Mouse (Mus musculus) stomach, embryonic 16.5 days (tissue): Measurements from ENCODE around the gene Mtx1. TPM values are rescaled to one million over a fixed set of nuclear protein-coding genes. Genes with fewer than 3 reads are reported as not detected.
A peak's percentile ranks its signal among the peaks of the same experiment; 100 is the strongest.

Experiments used
- ATAC-seq: fragments of 200-750 bp; cut with Nextera tagmentation; 2 replicates; pipeline ENCODE4 v1.8.0; 2017; ENCODE audit warnings: moderate number of reproducible peaks, moderate TSS enrichment; ENCODE audit not compliant: insufficient read depth, low FRiP score
- H3K27ac ChIP-seq: fragments of 300-500 bp; sonication (generic); 2 replicates; pipeline ENCODE4 v1.5.1; 2014; ENCODE audit warnings: low read length
- H3K27me3 ChIP-seq: fragments of 300-500 bp; sonication (generic); 2 replicates; pipeline ENCODE4 v1.6.1; 2014; ENCODE audit warnings: low read length, control low read depth, mixed read lengths; ENCODE audit not compliant: control insufficient read depth, insufficient read depth
- H3K36me3 ChIP-seq: fragments of 300-500 bp; sonication (generic); 2 replicates; pipeline ENCODE4 v1.6.1; 2014; ENCODE audit warnings: low read length; ENCODE audit not compliant: control insufficient read depth, insufficient read depth
- H3K4me1 ChIP-seq: fragments of 300-500 bp; sonication (generic); 2 replicates; pipeline ENCODE4 v1.6.1; 2014; ENCODE audit warnings: low read length, control low read depth, mixed read lengths; ENCODE audit not compliant: control insufficient read depth, insufficient read depth
- H3K4me2 ChIP-seq: fragments of 300-500 bp; sonication (generic); 2 replicates; pipeline ENCODE4 v1.6.1; 2014; ENCODE audit warnings: low read depth, low read length, mixed read lengths
- H3K4me3 ChIP-seq: fragments of 300-500 bp; sonication (generic); replicated peaks from 2 replicates; pipeline ENCODE4 v1.5.1; 2014; ENCODE audit warnings: mild to moderate bottlenecking, low read length
- H3K9ac ChIP-seq: fragments of 300-500 bp; sonication (generic); 2 replicates; pipeline ENCODE4 v1.6.1; 2014; ENCODE audit warnings: low read length
- H3K9me3 ChIP-seq: fragments of 300-500 bp; sonication (generic); replicated peaks from 2 replicates; pipeline ENCODE4 v1.6.1; 2016; ENCODE audit warnings: low read length, control low read depth; ENCODE audit not compliant: control insufficient read depth
- WGBS: fragments of 180-500 bp; shearing (Covaris S2); extraction: QIAGEN DNeasy Blood & Tissue Kit; methylation state at CpG from one replicate; pipeline ENCODE4 v1.1.7; 2014; 5-methylcytosine and 5-hydroxymethylcytosine counted together
- polyA plus RNA-seq: library from polyadenylated mRNA; unstranded; fragments of >200 nt; fragmentation: Nextera tagmentation; extraction: Ambion mirVana; gene quantifications from 2 replicates; pipeline ENCODE4 v1.2.1, GENCODE M21; 2015

Mtx1 gene
- polyA plus RNA-seq, 1 experiment from 2014 or later, result 177 TPM

DNA sequence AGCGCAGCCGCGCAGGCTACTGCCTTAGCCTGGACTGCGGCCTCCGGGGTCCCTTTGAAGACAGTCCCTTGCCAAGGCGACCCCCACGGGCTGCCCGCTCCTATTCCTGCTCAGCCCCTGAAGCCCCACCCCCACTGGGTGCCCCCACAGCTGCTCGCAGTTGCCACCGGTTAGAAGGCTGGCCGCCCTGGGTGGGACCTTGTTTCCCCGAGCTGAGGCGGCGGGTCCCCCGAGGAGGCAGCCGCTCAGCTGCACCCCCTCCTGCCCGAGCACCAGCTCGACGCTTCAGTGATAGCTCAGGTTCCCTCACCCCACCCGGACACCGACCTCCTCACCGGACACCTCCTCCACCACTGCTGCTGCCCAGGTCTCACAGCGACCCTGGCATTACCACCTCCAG lies 39.7 kb downstream of the Mtx1 start:
- no peak overlapping the region for H3K4me2 ChIP-seq
- no peaks in the 10 kb centered on the region for H3K36me3 ChIP-seq
- H3K27me3 ChIP-seq, result no peaks in the 10 kb centered on the region
- 54% methylated on average over 23 of the region's 23 CpGs for WGBS
- no peak for ATAC-seq
- H3K4me1 ChIP-seq, result peaks cover 15% of the 10 kb centered on the region
- H3K9me3 ChIP-seq, result no peaks in the 10 kb centered on the region
- no peak overlapping the region for H3K27ac ChIP-seq
- 0 out of 2 replicates have a peak overlapping the region, but pooled peaks have one; percentile 25 for H3K9ac ChIP-seq
- H3K4me3 ChIP-seq, result no peak overlapping the region

- H3K4me3 ChIP-seq, result peak overlapping the region; percentile 66
- H3K9me3 ChIP-seq, result no peaks in the 10 kb centered on the region
- 79% methylated on average over 6 of the region's 6 CpGs for WGBS
- ATAC-seq, result no peak
- H3K36me3 ChIP-seq, result peaks cover 6% of the 10 kb centered on the region; the same call in 1 of the 2 replicates
- H3K27me3 ChIP-seq, result no peaks in the 10 kb centered on the region
- no peak overlapping the region for H3K27ac ChIP-seq
- peaks cover 18% of the 10 kb centered on the region for H3K4me1 ChIP-seq
- H3K9ac ChIP-seq, result peak overlapping the region; percentile 88
- H3K4me2 ChIP-seq, result peak overlapping the region; percentile 97
These were observed 43.0 kb downstream of the Mtx1 start for GRCm38 (mm10) chr3:89183959-89184315.

GRCm38 (mm10) chr3:89183058-89183958 lies 43.6 kb downstream of the Mtx1 start, which contains the start of gene Fam189b:
TSS of gene Fam189b (plus strand) at chr3:89183143.
- Histone ChIP-seq H3K4me3 (peak within 1 kb of the TSS; percentile 66), H3K27me3 (no peaks in the 10 kb centered on the region), H3K9me3 (no peaks in the 10 kb centered on the region), H3K4me1 (peaks cover 24% of the 10 kb centered on the region), H3K4me2 (peak within 1 kb of the TSS; percentile 97), H3K27ac (peak within 1 kb of the TSS; percentile 61), H3K36me3 (peaks cover 6% of the 10 kb centered on the region; the same call in 1 of the 2 replicates), H3K9ac (peak within 1 kb of the TSS; percentile 88)
- peak; percentile 96 for ATAC-seq
- WGBS, result 6% methylated on average over 39 of the region's 39 CpGs

- no peaks in the 10 kb centered on the region for H3K27me3 ChIP-seq
- ATAC-seq, result no peak
- H3K4me2 ChIP-seq, result peak overlapping the region; percentile 97; the same call in 1 of the 2 replicates
- H3K9ac ChIP-seq, result no peak overlapping the region
- H3K36me3 ChIP-seq, result peaks cover 6% of the 10 kb centered on the region; the same call in 1 of the 2 replicates
- no peaks in the 10 kb centered on the region for H3K9me3 ChIP-seq
- H3K4me1 ChIP-seq, result peaks cover 28% of the 10 kb centered on the region
- 37% methylated on average over 7 of the region's 7 CpGs for WGBS
- peak overlapping the region; percentile 49 for H3K27ac ChIP-seq
- H3K4me3 ChIP-seq, result peak overlapping the region; percentile 66
These were observed 44.3 kb downstream of the Mtx1 start for GRCm38 (mm10) chr3:89182531-89183057.

DNA sequence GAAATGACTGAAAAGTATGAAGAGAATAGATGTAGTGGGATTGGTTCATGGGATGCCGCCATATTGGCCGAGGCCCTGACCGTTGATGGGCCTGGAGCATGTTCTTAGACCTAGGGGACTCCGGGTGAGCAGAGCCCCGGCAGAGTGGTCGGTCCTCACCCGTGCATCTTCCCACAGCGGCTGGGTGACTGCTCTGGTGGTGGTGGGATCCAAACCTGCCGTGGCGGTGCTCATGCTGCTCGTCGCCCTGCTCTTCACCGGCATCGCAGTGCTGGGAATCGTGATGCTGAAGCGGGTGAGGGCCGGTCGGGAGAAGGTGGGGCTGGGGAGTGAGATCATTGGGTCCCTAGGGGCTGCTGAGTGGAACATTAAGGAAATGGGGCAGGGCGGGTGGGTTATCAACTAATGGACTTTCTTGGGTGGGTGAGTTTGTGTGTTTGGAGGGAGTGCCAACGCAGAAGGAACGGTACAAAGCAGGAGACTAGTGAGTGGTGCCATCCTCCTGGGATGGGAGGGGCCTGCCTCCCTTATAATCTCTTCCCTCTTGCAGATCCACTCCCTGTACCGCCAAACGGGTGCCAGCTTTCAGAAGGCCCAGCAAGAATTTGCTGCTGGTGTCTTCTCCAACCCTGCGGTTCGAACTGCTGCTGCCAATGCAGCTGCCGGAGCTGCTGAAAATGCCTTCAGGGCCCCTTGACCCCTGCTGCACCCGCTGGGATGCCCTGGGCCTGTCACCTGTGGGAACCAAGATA lies 45.0 kb downstream of the Mtx1 start:
- H3K36me3 ChIP-seq, result peaks cover 6% of the 10 kb centered on the region; the same call in 1 of the 2 replicates
- no peaks in the 10 kb centered on the region for H3K9me3 ChIP-seq
- H3K4me1 ChIP-seq, result peaks cover 28% of the 10 kb centered on the region
- H3K4me3 ChIP-seq, result no peak overlapping the region
- H3K27me3 ChIP-seq, result no peaks in the 10 kb centered on the region
- ATAC-seq, result no peak
- H3K9ac ChIP-seq, result no peak overlapping the region
- H3K27ac ChIP-seq, result peak overlapping the region; percentile 49
- 89% methylated on average over 27 of the region's 27 CpGs for WGBS
- no peak overlapping the region for H3K4me2 ChIP-seq

DNA sequence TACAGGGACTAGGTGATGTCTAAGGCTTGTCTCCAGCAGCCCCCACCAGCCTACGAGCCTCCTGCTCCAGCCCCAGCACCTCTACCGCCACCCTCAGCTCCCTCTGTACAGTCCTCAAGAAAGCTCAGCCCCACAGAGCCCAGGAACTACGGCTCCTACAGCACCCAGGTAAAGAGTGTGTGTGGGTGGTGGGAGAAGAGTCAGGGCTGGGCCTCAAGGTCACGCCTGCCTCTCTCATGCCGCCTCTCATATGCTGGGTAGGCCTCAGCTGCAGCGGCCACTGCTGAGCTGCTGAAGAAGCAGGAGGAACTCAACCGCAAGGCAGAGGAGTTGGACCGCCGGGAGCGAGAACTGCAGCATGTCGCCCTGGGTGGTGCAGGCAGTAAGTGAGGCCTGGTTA lies 47.8 kb downstream of the Mtx1 start:
- Histone ChIP-seq H3K9me3 (no peaks in the 10 kb centered on the region), H3K36me3 (peaks cover 22% of the 10 kb centered on the region), H3K4me1 (peaks cover 23% of the 10 kb centered on the region), H3K27ac (no peak overlapping the region), H3K9ac (no peak overlapping the region), H3K4me3 (no peak overlapping the region), H3K4me2 (no peak overlapping the region), H3K27me3 (no peaks in the 10 kb centered on the region)
- no peak for ATAC-seq
- WGBS, result 82% methylated on average over 11 of the region's 11 CpGs

DNA sequence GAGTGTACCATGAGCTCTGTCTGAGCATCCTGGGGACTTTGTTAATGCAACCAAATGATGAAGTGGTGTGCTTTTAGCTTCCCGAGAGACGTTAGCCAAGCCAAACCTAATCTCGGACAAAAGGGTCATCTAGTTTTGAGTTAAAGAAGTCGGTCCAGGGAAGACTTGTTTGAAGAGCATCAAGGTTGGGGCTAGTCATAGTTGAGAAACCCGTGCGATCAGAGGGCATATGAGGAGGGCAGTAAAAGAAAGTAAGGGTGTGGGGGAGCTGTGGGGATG lies 48.8 kb downstream of the Mtx1 start:
- no peak for ATAC-seq
- no peaks in the 10 kb centered on the region for H3K9me3 ChIP-seq
- H3K4me3 ChIP-seq, result peak overlapping the region; percentile 74
- peak overlapping the region; percentile 86 for H3K9ac ChIP-seq
- H3K36me3 ChIP-seq, result peaks cover 31% of the 10 kb centered on the region
- H3K4me2 ChIP-seq, result peak overlapping the region; percentile 85
- peaks cover 17% of the 10 kb centered on the region for H3K4me1 ChIP-seq
- no peaks in the 10 kb centered on the region for H3K27me3 ChIP-seq
- peak overlapping the region; percentile 72 for H3K27ac ChIP-seq
- 5% methylated on average over 6 of the region's 6 CpGs for WGBS

DNA sequence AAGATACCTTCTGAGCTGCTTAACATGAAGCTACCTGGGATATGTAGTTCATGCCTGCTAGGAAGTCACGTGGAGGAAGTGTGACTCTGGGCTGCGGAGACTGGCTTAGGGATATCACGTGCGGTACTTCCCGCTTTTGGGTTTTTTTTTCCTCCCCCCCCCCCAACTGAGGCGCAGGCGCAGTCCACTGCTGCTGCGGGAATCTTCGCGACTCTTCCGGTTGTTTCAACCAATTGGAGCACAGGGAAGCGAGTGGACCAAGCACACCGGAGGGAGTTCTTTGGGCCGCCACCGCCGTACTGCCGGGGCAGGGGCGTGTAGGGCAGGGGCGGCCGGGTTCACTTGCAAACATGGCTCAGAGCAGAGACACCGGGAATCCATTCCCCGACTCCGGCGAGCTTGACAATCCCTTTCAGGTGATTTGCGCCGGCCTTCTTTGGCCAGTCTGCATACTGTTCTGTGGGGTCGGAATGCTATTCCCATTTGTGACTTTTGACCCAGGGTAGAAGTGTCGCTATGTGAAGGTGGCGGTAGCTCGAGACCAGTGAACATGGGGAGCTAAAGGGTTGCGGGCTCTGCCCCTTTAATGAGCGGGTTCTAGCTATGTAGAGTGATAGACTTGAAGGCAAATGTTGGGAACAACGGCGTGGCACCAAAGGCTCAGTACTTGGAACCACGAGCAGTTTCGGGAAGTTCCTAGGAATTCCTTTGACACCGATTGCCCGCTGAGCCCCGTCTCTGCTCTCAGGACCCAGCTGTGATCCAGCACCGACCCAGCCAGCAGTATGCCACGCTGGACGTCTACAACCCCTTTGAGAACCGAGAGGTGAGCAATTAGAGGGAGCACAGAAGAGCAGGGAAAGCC lies 49.4 kb downstream of the Mtx1 start, which contains the start of gene Scamp3:
Gene Scamp3 (plus strand): TSS at position 232 of the 865 bp plus-strand sequence.
- H3K4me3 ChIP-seq, result peak within 1 kb of the TSS; percentile 74
- peak; percentile 94 for ATAC-seq
- peak within 1 kb of the TSS; percentile 72 for H3K27ac ChIP-seq
- H3K9ac ChIP-seq, result peak within 1 kb of the TSS; percentile 86
- H3K4me1 ChIP-seq, result peaks cover 13% of the 10 kb centered on the region
- under 1% methylated on average over 43 of the region's 43 CpGs for WGBS
- no peaks in the 10 kb centered on the region for H3K9me3 ChIP-seq
- H3K4me2 ChIP-seq, result peak within 1 kb of the TSS; percentile 85
- no peaks in the 10 kb centered on the region for H3K27me3 ChIP-seq
- peaks cover 31% of the 10 kb centered on the region for H3K36me3 ChIP-seq
